Mouse (Mus musculus) gonadal fat pad, adult 2 months (tissue): ENCODE measurements at regions not wholly inside any gene's neighbourhood (a gene's known extent, or its start where the extent isn't known, plus 50 kb on each side); places are given as distances from the start of the nearest gene placed in this dataset.

ENCODE experiments used
- DNase-seq: peaks from one replicate; pipeline ENCODE4 v3.0.0-alpha.2; 2012; ENCODE audit warnings: low read depth

- DNase-seq: no peak
Measured at GRCm38 (mm10) chr9:101555011-101555673, 303.5 kb upstream of the Ppp2r3a start.

GRCm38 (mm10) chr9:101552789-101553188 lies 301.2 kb upstream of the Ppp2r3a start:
- no peak for DNase-seq

GRCm38 (mm10) chr9:101551256-101551655 lies 299.7 kb upstream of the Ppp2r3a start:
- DNase-seq: no peak

GRCm38 (mm10) chr9:101546213-101546832 lies 294.7 kb upstream of the Ppp2r3a start:
- DNase-seq: no peak

GRCm38 (mm10) chr9:101518137-101518536 lies 266.5 kb upstream of the Ppp2r3a start:
- no peak for DNase-seq

GRCm38 (mm10) chr9:101510807-101511206 lies 259.2 kb upstream of the Ppp2r3a start:
- no peak for DNase-seq

- DNase-seq: no peak
Measured at GRCm38 (mm10) chr9:101509196-101509595, 257.6 kb upstream of the Ppp2r3a start.

GRCm38 (mm10) chr9:101507023-101507690 lies 255.6 kb upstream of the Ppp2r3a start:
- no peak for DNase-seq

- no peak for DNase-seq
Measured at GRCm38 (mm10) chr9:101501706-101502465, 250.3 kb upstream of the Ppp2r3a start.

GRCm38 (mm10) chr9:101501036-101501435 lies 249.4 kb upstream of the Ppp2r3a start:
- DNase-seq: no peak

- DNase-seq: no peak
Measured at GRCm38 (mm10) chr9:101498721-101499120, 247.1 kb upstream of the Ppp2r3a start.

GRCm38 (mm10) chr9:101495768-101496167 lies 244.2 kb upstream of the Ppp2r3a start:
- DNase-seq: no peak

GRCm38 (mm10) chr9:101489013-101489412 lies 237.4 kb upstream of the Ppp2r3a start:
- no peak for DNase-seq

- DNase-seq: no peak
Measured at GRCm38 (mm10) chr9:101476223-101476622, 224.6 kb upstream of the Ppp2r3a start.

GRCm38 (mm10) chr9:101473074-101473461 lies 221.5 kb upstream of the Ppp2r3a start:
- no peak for DNase-seq

GRCm38 (mm10) chr9:101472101-101473073 lies 220.8 kb upstream of the Ppp2r3a start:
- no peak for DNase-seq

- no peak for DNase-seq
Measured at GRCm38 (mm10) chr9:101471665-101472064, 220.1 kb upstream of the Ppp2r3a start.

- no peak for DNase-seq
Measured at GRCm38 (mm10) chr9:101469756-101470155, 218.2 kb upstream of the Ppp2r3a start.

- no peak for DNase-seq
Measured at GRCm38 (mm10) chr9:101464727-101465427, 213.3 kb upstream of the Ppp2r3a start.

- no peak for DNase-seq
Measured at GRCm38 (mm10) chr9:101458947-101459627, 207.5 kb upstream of the Ppp2r3a start.
